Mouse (Mus musculus) right cerebral cortex, postnatal 4 days (tissue): ENCODE measurements around the gene Per1.

ENCODE experiments used
- DNase-seq: peaks from one replicate; pipeline ENCODE4 v3.0.0-alpha.2; 2022

Per1 gene

DNA sequence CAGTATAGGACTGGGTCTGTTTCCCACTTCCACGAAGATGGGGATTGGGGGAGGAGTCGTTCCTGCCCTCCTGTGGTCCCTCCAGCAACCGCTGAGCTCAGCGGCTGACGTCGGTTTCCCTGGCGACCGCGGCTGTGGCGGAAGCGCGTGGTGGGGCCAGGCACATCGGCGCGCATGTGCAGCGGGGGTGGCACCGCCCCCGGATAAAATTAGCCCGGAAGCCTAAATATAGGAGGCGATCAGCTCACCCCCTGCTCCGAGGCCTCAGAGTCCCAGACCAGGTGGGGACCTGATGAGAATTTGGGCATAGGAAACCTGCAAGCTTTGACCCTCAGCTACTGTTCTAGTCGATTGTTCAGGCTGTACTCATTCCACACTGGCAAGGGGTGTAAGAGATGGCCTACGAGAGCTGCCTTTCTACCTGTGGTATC, 4.9 kb downstream of the Per1 start:
- peak; percentile 88 for DNase-seq

DNA sequence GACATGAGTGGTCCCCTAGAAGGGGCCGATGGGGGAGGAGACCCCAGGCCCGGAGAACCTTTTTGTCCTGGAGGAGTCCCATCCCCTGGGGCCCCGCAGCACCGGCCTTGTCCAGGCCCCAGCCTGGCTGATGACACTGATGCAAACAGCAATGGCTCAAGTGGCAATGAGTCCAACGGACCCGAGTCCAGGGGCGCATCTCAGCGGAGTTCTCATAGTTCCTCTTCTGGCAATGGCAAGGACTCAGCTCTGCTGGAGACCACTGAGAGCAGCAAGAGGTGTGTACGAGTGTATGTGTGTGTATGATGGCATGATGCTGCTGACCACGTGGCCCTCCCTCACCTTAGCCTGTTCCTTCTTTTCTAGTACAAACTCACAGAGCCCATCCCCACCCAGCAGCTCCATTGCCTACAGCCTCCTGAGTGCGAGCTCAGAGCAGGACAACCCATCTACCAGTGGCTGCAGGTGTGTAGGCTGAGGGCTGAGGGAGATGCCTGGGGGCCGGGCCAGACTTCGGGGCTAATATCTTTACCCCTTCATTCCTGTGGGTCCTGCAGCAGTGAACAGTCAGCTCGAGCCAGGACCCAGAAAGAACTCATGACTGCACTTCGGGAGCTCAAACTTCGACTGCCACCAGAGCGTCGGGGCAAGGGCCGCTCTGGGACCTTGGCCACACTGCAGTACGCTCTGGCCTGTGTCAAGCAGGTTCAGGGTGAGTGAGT, 5.8 kb downstream of the Per1 start:
- peak; percentile 4 for DNase-seq

DNA sequence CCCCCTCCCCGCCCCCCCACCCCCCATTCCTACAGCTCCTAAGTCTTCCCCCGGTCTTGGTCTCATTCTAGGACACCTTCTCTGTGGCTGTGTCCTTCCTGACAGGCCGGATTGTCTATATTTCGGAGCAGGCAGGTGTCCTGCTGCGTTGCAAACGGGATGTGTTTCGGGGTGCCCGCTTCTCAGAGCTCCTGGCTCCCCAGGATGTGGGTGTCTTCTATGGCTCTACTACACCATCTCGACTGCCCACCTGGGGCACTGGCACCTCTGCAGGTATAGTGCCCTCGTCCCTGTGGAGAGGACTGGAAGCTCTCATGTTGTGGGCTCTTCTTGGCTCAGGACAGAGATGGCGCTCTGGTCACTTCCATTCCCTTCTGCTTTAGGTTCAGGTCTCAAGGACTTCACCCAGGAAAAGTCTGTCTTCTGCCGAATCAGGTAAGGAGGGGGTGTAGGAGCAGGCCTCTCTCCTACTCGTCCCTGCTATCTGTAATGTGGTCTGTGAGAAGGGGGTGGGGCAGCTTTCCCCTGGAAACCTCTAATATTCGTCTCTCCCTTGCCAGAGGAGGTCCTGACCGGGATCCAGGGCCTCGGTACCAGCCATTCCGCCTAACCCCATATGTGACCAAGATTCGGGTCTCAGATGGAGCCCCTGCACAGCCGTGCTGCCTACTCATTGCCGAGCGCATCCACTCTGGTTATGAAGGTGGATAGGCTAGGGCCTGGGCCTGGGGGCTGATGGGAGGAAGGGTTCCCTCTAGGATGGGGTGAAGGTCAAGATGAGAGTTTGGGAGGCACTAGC, 6.8 kb downstream of the Per1 start:
- DNase-seq = no peak

DNA sequence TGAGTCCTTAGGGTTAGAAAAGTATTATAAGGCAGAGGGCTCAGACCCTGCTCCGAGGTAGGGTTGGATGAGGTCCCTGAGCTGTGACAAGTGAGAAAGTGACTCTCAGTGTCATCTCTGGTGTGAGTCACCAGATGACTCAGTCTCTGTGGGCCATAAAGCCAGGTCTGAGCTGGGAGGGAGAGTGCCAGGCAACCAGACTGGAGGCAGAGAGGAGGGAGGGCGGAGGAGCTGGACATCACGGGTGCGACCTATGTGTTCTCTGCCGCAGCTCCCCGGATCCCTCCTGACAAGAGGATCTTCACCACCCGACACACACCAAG, 7.3 kb downstream of the Per1 start:
- no peak for DNase-seq

DNA sequence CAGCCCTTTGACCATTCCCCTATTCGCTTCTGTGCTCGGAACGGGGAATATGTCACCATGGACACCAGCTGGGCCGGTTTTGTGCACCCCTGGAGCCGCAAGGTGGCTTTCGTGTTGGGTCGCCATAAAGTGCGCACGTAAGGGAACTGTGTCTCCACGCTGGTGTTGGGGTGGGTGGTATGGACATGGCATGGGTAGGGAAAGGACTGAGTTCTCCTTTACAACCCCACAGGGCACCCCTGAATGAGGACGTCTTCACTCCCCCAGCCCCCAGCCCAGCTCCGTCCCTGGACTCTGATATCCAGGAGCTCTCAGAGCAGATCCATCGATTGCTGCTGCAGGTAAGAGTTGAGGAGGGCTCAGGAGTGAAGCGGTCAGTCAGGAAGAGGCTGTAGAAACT, 8.1 kb downstream of the Per1 start:
- no peak for DNase-seq

DNA sequence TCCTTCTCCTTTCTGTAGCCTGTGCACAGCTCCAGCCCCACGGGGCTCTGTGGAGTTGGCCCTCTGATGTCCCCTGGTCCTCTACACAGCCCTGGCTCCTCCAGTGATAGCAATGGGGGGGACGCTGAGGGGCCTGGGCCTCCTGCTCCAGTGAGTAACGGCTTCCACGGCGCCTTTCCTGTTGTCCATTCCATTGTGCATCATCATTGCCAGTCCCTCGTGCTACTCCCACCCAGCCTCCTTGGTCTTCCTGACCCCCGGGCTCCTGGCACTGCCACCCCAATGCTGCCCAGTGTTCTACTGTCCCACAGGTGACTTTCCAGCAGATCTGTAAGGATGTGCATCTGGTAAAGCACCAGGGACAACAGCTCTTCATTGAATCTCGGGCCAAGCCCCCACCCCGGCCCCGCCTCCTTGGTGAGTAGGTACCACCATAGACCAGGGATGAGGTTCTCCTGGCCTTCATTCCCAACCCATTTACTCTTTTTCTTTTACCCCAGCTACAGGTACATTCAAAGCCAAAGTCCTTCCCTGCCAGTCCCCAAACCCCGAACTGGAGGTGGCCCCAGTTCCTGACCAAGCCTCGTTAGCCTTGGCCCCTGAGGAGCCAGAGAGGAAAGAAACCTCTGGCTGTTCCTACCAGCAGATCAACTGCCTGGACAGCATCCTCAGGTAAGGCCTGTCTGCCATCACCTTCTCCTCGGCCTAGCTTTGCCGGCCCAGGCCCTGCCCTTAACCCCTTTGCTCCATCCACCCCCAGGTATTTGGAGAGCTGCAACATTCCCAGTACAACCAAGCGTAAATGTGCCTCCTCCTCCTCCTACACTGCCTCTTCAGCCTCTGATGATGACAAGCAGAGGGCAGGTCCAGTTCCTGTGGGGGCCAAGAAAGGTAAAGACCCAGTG, 8.8 kb downstream of the Per1 start:
- peak; percentile 2 for DNase-seq

DNA sequence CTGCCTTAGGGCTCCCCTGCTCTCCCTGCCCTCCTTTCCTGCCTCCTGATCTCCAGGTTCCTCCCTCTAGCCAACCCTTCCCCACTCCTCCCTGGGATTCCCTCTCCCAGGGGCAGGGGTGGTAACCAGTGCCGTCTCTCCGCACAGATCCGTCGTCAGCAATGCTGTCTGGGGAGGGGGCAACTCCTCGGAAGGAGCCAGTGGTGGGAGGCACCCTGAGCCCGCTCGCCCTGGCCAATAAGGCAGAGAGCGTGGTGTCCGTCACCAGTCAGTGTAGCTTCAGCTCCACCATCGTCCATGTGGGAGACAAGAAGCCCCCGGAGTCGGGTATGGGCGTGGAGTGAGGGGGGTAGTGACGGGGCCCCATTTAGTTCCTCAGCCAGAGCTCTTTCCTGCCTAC, 9.5 kb downstream of the Per1 start:
- no peak for DNase-seq

DNA sequence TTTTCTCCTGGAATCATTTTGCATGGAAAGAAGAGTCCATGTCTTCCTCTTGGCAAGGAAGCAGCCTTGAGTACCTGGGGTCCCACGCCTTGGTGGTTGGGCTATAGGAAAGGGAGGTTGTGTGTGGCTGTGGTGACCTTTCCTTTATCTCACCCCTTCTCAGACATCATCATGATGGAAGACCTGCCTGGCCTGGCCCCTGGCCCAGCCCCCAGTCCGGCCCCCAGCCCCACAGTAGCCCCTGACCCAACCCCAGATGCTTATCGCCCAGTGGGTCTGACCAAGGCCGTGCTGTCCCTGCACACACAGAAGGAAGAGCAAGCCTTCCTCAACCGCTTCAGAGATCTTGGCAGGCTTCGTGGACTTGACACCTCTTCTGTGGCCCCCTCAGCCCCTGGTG, 10.2 kb downstream of the Per1 start:
- DNase-seq = peak; percentile 2

DNA sequence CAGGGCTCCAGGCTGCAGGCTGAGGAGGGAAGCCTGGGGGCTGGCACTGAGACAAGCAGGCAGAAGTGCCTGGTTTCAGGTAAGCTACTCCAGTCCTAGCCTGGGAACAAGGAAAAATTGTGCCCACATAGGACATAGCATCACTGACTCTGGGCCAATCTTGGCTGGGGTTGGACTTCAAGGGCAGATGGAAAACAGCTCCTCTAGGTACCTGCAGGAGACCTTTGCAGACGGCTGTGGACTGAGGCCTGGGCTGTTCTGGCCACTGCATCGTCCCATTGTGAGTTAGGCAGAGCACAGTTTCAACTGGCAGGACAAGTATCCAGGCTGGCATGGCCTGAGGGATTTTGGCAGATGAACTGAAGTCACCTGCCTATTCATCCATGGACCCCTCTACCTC, 10.8 kb downstream of the Per1 start:
- no peak for DNase-seq

DNA sequence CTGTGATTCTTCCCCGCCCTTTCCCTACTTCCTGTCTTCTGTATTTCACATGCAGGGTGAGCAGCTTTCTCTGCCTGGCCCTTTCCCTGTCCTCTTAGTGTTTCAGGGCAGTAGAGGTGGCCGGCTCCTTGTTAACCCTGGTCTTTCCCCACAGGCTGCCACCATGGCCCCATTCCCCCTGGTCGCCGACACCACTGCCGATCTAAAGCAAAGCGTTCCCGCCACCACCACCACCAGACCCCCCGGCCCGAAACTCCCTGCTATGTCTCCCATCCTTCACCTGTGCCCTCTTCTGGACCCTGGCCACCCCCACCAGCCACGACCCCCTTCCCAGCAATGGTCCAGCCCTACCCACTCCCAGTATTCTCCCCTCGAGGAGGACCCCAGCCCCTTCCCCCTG, 11.3 kb downstream of the Per1 start:
- DNase-seq = peak; percentile 2

DNA sequence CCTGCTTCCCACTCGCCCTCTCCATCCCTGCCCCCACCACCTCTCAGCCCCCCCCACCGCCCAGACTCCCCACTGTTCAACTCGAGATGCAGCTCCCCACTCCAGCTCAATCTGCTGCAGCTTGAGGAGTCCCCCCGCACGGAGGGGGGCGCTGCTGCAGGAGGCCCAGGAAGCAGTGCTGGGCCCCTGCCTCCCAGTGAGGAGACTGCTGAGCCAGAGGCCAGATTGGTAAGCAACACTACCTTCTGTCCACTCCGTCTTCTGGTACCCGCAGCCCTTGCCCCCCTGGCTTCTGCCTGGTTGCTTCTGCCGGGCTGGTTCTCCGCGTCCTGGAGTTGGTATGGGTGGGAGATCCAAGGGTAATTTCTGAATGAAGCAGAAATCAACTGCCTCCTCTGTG, 11.8 kb downstream of the Per1 start:
- peak; percentile 3 for DNase-seq

DNA sequence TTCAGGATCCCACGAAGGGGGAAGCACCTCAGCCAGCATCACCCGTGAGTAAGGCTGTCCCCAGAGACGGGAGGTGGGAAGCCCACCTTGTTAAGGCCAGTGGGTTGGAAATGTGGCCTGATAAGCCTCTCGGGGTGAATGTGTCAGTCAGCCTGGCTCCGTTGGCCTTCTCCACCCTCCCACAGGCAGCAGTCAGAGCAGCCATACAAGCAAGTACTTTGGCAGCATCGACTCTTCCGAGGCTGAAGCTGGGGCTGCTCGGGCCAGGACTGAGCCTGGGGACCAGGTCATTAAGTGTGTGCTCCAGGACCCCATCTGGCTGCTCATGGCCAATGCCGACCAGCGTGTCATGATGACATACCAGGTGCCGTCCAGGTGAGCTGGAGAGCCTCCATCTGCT, 12.7 kb downstream of the Per1 start:
- no peak for DNase-seq

DNA sequence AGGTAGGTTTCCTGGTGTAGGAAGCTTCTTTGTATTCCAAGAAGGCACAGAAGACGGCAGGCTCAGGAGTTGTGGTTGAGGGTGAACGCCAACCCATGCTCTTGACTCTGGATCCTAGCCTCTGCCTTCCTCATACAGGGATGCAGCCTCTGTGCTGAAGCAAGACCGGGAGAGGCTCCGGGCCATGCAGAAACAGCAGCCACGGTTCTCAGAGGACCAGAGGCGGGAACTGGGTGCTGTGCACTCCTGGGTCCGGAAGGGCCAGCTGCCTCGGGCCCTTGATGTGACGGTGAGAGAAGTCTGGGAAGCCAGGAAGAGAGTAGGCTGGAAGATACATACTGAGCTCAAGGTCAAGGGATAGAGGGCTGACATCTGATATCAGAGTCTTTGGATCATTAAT, 13.2 kb downstream of the Per1 start:
- no peak for DNase-seq

DNA sequence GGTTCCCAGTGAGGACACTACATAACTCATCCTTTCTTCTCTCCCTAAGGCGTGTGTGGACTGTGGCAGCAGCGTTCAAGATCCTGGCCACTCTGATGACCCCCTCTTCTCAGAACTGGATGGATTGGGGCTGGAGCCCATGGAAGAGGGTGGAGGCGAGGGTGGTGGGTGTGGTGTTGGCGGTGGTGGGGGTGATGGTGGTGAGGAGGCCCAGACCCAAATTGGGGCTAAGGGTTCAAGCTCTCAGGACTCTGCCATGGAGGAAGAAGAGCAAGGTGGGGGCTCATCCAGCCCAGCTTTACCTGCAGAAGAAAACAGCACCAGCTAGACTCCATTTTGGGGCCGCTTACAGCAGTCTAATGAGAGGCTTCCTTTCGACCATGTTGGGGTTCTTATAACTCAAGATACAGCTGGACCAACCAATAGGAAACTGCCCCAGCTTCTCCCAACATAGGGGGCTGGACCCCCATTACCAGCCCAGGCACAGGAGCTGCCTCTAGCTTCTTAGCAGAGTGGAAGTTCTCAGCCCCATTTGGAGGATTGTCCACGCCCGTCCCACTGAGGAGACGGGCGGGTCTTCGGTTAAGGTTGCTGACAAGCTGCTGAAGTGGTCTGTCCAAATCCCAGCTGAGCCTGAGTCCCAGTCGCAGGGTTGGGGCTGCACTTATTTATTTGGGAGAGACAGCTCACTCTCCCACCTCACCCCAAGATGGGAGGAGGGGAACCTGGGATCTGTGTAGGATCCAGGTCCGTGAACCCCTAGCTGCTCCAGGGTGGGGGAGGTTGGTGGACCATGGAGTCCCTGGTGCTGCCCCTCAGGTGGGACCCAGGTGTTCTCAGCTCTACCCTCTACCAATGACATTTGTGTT, 14.2 kb downstream of the Per1 start:
- no peak for DNase-seq

DNA sequence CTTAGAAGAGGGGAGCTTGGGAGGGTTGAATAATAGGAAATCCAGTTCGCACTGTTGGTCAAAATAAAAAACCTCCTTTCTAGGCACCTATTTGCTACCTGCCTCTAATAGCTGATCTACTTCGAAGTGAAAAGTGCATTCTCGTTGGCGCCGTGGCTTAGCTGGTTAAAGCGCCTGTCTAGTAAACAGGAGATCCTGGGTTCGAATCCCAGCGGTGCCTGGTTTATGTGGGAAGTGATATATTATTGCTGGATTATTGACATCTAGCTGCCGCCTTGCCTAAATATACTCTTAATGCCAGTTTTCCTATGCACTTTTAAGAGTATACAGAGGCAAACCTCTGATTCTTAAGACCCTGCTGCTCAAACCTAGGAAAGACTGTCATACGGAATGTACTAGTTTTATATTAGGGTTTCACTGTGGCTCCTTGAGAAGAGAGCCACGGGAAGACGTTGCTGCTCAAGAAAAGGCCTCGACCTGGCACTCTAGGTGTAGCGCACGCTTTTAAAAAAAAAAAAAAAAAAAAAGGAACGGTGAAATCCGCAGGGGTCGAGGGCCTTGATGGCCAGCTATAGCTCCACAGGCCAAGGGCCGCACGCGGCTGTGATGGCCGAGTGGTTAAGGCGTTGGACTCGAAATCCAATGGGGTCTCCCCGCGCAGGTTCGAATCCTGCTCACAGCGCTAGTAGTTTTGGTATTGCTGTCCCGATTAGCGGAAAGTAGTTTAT, 15.5 kb downstream of the Per1 start:
- DNase-seq = peak; percentile 98

DNA sequence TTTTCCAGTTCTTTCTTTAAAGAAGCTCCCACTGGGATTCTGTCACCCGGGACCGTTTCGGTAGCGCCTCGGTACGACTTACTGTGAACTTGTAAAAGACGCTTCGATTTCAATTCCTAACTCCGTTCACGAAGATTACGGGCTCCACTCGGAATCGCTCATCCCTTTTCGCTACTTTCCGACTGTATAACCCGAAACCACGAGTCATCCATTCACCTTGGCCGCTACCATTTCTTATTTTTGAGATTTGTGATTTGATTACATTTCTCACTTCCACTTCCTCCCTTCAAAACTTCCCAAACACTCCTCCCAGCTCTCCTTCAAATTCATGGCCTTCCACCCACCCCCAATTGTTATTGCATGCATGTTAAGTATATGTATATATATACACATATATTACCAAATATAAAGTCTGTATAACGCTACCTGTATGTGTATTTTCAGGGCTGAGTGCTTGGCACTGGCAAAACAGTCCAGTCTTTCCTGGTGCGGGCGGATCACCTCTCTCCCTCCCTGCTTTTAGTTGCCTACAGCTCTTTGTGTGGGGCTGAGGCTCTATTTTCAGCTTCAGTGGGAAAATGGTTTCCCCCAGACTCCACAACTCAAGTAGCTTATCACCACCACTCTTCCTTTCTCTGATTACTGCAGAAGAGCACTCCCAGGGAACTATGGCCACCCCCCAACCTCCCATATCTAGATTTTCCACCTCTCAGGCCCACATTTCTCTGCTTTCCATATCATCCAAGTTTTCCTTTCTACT, 16.2 kb downstream of the Per1 start:
- DNase-seq = no peak

DNA sequence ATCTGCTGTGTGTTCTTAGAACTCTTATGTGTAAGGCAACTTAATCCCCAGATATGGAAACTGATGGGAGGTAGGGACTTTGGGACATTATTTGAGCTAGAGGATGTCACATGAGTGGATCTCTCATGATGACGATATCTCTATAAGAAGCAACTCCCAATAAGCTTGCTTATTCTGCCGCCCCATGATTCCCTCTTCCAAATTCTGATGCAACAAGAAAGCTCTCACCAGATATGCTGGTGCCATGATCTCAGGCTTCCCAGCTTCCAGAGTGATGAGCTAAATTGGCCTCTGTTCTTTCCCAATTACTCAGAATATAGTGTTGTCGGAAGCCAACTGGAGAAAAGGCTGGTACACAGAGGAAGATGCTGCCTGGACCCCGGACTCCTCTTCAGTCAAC, 16.8 kb downstream of the Per1 start:
- no peak for DNase-seq

DNA sequence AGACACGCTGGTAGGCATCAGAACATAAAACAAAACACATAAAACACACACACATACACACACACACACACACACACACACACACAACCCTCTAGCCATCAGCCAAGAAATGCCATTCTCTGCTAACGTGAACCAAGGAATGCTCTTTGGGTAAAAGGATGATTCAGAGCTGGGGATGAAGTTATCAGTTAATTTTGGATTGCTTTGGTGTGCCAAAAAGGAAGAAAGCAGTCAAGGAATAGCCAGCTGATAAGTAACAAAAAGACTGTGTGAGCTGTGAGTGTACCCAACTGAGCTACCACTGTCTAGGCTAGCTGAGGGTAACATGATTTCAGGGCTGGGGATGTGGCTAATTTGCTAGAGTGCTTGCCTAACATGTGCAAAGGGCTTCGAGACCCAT, 19.0 kb downstream of the Per1 start:
- DNase-seq = no peak

DNA sequence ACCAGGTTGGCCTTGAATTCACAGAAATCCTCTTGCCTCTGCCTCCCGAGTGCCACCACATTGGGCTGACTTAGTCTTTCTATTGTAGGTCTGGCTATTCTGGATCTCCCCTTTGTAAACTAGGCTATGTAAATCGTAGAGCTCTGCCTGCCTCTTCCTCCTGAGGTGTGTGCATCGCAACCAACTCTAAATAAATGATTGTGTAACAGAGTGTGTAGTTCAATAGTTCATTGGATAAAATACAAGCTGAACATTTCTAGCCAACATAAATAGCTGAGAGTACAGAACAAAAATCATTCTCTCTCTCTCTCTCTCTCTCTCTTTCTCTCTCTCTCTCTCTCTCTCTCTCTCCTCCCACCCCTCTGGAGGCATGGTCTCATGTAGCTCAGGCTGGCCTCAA, 19.6 kb downstream of the Per1 start:
- DNase-seq = no peak

DNA sequence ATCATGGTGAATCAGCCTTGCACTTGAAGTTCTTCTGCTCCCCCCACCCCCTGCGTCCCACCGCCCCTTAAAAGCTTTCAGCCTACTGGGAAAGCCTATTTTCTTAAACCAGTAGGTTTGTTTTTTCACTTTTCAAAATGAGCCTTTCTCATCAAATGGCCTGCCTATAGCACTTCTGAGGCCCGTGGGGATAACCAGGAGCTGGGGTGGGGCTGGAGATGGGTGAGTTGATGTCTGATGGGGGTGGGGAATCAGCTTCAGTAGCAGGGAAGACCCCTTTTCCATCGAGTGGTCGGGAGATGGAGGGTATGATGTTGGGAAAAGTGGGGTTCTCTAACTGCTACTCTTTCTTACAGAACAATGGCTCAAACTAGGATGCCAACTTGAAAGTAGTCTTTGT, 21.8 kb downstream of the Per1 start:
- DNase-seq = no peak
